Mouse (Mus musculus): ENCODE data around the gene Heg1. TPM values are rescaled to one million over a fixed set of nuclear protein-coding genes. Genes with fewer than 3 reads are reported as not detected.

Gene Heg1
- polyA plus RNA-seq, 1 experiment from 2014 or later, result 17.7 TPM

DNA sequence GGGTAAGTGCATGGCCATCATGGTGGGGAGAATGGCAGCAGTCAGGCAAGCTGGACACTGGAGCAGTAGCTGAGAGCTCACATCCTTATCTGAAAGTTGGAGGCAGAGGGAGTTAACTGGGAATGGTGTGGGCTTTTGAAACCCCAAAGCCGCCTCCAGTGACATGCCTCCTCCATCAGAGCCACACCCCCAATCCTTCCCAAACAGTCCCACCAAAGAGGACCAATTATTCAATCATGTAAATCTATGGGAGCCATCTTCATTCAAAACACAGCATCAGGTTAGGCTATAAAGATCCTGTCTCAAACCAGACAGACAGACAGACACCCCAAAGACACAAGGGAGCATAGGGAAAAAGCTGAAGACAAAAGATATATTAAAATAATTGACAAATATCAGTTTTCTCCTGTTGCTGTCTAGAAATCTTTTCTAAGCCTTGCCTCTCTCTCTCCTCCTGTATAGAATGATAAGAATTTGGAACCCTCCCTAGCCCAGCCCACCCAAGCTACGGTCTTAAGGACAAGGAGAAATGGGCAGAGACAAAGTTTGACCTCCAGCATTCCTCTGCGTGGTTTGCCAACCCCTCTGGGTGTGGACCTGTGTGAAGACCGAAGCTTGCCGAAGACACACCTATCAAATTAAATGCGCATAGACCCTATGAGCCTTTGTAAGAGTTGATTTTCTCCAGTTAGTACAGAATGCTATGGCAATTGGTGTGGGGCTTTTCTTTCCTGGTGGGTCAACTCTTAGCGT, 134.4 kb downstream of the Heg1 start:
- DNase-seq (ENCODE audit: low spot score), result no peak
- Histone ChIP-seq H3K27ac (ENCODE audit: low read depth, low read length) (no peak overlapping the region), H3K27me3 (replicated peaks; ENCODE audit: control insufficient read depth, insufficient read depth, low read length) (no peaks in the 10 kb centered on the region), H3K4me3 (ENCODE audit: low read depth, low read length) (no peak overlapping the region), H3K4me1 (replicated peaks; ENCODE audit: control insufficient read depth, insufficient read depth, low read length) (no peaks in the 10 kb centered on the region), H3K9me3 (ENCODE audit: control insufficient read depth, low read length) (no peaks in the 10 kb centered on the region), H3K36me3 (ENCODE audit: control insufficient read depth, insufficient read depth, low read length) (no peaks in the 10 kb centered on the region), H3K9ac (ENCODE audit: low read depth, low read length) (no peak overlapping the region), H3K4me2 (no peak overlapping the region)
- no peak for ATAC-seq (replicated peaks; ENCODE audit: low FRiP score)
- WGBS, result 84% methylated on average over 7 of the region's 7 CpGs

DNA sequence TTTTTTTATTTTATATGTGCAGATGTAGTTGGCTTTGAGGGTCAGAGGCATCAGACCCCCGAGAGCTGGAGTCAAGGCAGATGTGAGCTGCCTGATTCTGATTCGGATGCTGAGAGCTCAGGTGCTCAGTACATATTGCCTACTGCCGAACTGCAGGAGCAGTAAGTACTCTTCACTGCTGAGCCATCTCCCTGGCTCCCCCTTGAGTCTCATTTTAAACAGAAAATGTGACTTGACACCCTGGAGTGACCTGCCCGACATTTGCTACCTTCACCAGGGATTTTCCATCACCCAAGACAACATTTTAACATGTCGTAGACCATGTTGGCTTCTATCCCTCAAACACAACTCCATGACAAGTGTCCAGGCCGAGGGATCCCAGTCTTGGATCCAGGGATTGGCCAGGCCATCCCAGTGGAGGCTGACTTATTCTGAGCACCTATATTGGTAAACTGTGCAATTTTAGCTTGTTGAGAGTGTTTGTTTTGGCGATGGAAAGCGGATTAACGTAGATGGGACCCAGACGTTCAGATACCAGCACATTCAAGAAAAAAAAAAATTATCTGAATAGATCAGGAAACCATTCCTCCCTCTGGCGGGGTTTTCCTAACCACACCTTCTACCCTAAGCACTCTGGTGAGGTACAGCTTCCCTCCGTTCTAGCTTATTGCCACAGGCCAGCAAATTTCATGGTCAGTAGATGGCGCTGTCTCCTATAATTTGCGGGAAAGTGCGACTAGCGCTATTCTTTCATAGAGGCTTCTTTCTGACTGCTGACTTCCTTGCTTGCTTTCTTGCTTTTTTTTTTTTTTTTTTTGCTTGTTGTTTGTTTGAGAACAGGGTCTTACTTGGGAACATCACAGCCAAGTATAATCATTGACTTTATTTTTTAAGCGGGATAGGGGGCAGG, 136.4 kb downstream of the Heg1 start:
- Histone ChIP-seq H3K4me3 (ENCODE audit: low read depth, low read length) (no peak overlapping the region), H3K36me3 (ENCODE audit: control insufficient read depth, insufficient read depth, low read length) (no peaks in the 10 kb centered on the region), H3K4me2 (no peak overlapping the region), H3K9me3 (ENCODE audit: control insufficient read depth, low read length) (no peaks in the 10 kb centered on the region), H3K9ac (ENCODE audit: low read depth, low read length) (no peak overlapping the region), H3K27ac (ENCODE audit: low read depth, low read length) (no peak overlapping the region), H3K27me3 (replicated peaks; ENCODE audit: control insufficient read depth, insufficient read depth, low read length) (no peaks in the 10 kb centered on the region), H3K4me1 (replicated peaks; ENCODE audit: control insufficient read depth, insufficient read depth, low read length) (no peaks in the 10 kb centered on the region)
- DNase-seq (ENCODE audit: low spot score) (peak; percentile 64), ATAC-seq (replicated peaks; ENCODE audit: low FRiP score) (no peak)
- 21% methylated on average over 17 of the region's 17 CpGs for whole genome bisulfite sequencing

Other genes with a start within 250 kb of the Heg1 start
- gene Slc12a8, start 167.0 kb upstream of the Heg1 start, polyA plus RNA-seq (2014; fragmentation: Nextera tagmentation; extraction: Ambion mirVana), result 0.16 and 0.25 TPM in 2 replicates
- gene Muc13, start 109.7 kb downstream of the Heg1 start, polyA plus RNA-seq (2014; fragmentation: Nextera tagmentation; extraction: Ambion mirVana), result 10.1 and 10.4 TPM in 2 replicates
- 24.8 and 25.0 TPM in 2 replicates for gene Itgb5, start 145.3 kb downstream of the Heg1 start, polyA plus RNA-seq (2014; fragmentation: Nextera tagmentation; extraction: Ambion mirVana)